Mouse (Mus musculus) adrenal gland, adult 2 months (tissue): Measurements from ENCODE around the gene 2310050C09Rik. TPM values are rescaled to one million over a fixed set of nuclear protein-coding genes. Genes with fewer than 3 reads are reported as not detected.

ENCODE experiments used
- DNase-seq: peaks from one replicate; pipeline ENCODE4 v3.0.0; 2021
- long read RNA-seq: library from polyadenylated mRNA; stranded (forward); transcript quantifications from one replicate; pipeline ENCODE4 v2.0.0, GENCODE M21; 2021
- polyA plus RNA-seq: library from polyadenylated mRNA; depleted of rRNA; stranded (reverse); fragments of >200 nt; gene quantifications from 2 replicates; pipeline ENCODE4 v1.2.3, GENCODE M21; 2012; rRNA removed
- total RNA-seq, 2 experiments: library from RNA; stranded (reverse); gene quantifications; 2 replicates each; pipeline ENCODE4 v1.2.3; 2021

The 2310050C09Rik gene
- total RNA-seq (not detected), polyA plus RNA-seq (not detected in 2 replicates)
- long read RNA-seq, result 0 reads

GRCm38 (mm10) chr3:92870116-92870515, at the start of gene 2310050C09Rik:
TSS of gene 2310050C09Rik (minus strand) at chr3:92870216.
- DNase-seq, result no peak

GRCm38 (mm10) chr3:92907571-92907970, 37.6 kb upstream of the 2310050C09Rik start:
- DNase-seq, result no peak

- DNase-seq, result no peak
Measured at GRCm38 (mm10) chr3:92905182-92905581, 35.2 kb upstream of the 2310050C09Rik start.

GRCm38 (mm10) chr3:92903640-92904039, 33.6 kb upstream of the 2310050C09Rik start:
- DNase-seq, result no peak

GRCm38 (mm10) chr3:92902992-92903391, 33.0 kb upstream of the 2310050C09Rik start:
- DNase-seq, result no peak

- no peak for DNase-seq
Measured at GRCm38 (mm10) chr3:92894489-92894888, 24.5 kb upstream of the 2310050C09Rik start.

- no peak for DNase-seq
Measured at GRCm38 (mm10) chr3:92894063-92894462, 24.0 kb upstream of the 2310050C09Rik start.

GRCm38 (mm10) chr3:92874180-92874579, 4.2 kb upstream of the 2310050C09Rik start:
- DNase-seq, result no peak

GRCm38 (mm10) chr3:92851186-92851585, 18.8 kb downstream of the 2310050C09Rik start, which contains the start of gene Lce1l:
TSS of gene Lce1l (minus strand) at chr3:92851286.
- no peak for DNase-seq

GRCm38 (mm10) chr3:92827108-92827507, 42.9 kb downstream of the 2310050C09Rik start, which contains the start of gene Kprp:
TSS of gene Kprp (minus strand) at chr3:92827247.
- no peak for DNase-seq

GRCm38 (mm10) chr3:92825808-92826207, 44.2 kb downstream of the 2310050C09Rik start:
- no peak for DNase-seq

Other genes starting within 250 kb of the 2310050C09Rik start
- gene Lce6a, start 248.6 kb downstream of the 2310050C09Rik start, total RNA-seq, result not detected
- not detected in 2 replicates for gene Lce6a, start 248.6 kb downstream of the 2310050C09Rik start, polyA plus RNA-seq
- not detected for gene Lce1a1, start 221.9 kb downstream of the 2310050C09Rik start, total RNA-seq
- 0.33 TPM in 1 of 2 replicates, not detected in the other for gene Lce1a1, start 221.9 kb downstream of the 2310050C09Rik start, polyA plus RNA-seq
- not detected for gene Lce1b, start 213.3 kb downstream of the 2310050C09Rik start, total RNA-seq
- gene Lce1b, start 213.3 kb downstream of the 2310050C09Rik start, polyA plus RNA-seq, result not detected in 2 replicates
- not detected for gene Lce1a2, start 199.9 kb downstream of the 2310050C09Rik start, total RNA-seq
- gene Lce1a2, start 199.9 kb downstream of the 2310050C09Rik start, polyA plus RNA-seq, result not detected in 2 replicates
- not detected for gene Lce1c, start 191.0 kb downstream of the 2310050C09Rik start, total RNA-seq
- not detected in 2 replicates for gene Lce1c, start 191.0 kb downstream of the 2310050C09Rik start, polyA plus RNA-seq
- not detected for gene Lce1d, start 183.0 kb downstream of the 2310050C09Rik start, total RNA-seq
- gene Lce1d, start 183.0 kb downstream of the 2310050C09Rik start, polyA plus RNA-seq, result not detected in 2 replicates
- not detected for gene Lce1e, start 161.1 kb downstream of the 2310050C09Rik start, total RNA-seq
- not detected in 2 replicates for gene Lce1e, start 161.1 kb downstream of the 2310050C09Rik start, polyA plus RNA-seq
- not detected for gene Lce1f, start 149.9 kb downstream of the 2310050C09Rik start, total RNA-seq
- gene Lce1f, start 149.9 kb downstream of the 2310050C09Rik start, polyA plus RNA-seq, result not detected in 2 replicates
- gene Gm38119, start 131.1 kb downstream of the 2310050C09Rik start, total RNA-seq, result not detected
- not detected in 2 replicates for gene Gm38119, start 131.1 kb downstream of the 2310050C09Rik start, polyA plus RNA-seq
- not detected for gene Lce1g, start 117.9 kb downstream of the 2310050C09Rik start, total RNA-seq
- gene Lce1g, start 117.9 kb downstream of the 2310050C09Rik start, polyA plus RNA-seq, result 0.12 TPM in 1 of 2 replicates, not detected in the other
- gene Lce1h, start 105.2 kb downstream of the 2310050C09Rik start, total RNA-seq, result not detected
- not detected in 2 replicates for gene Lce1h, start 105.2 kb downstream of the 2310050C09Rik start, polyA plus RNA-seq
- not detected for gene Lce1i, start 91.3 kb downstream of the 2310050C09Rik start, total RNA-seq
- gene Lce1i, start 91.3 kb downstream of the 2310050C09Rik start, polyA plus RNA-seq, result not detected in 2 replicates
- gene Lce1j, start 79.7 kb downstream of the 2310050C09Rik start, total RNA-seq, result not detected
- gene Lce1j, start 79.7 kb downstream of the 2310050C09Rik start, polyA plus RNA-seq, result not detected in 2 replicates
- gene Lce1k, start 62.3 kb downstream of the 2310050C09Rik start, total RNA-seq, result not detected
- gene Lce1k, start 62.3 kb downstream of the 2310050C09Rik start, polyA plus RNA-seq, result not detected in 2 replicates
- gene Kprp, start 43.0 kb downstream of the 2310050C09Rik start, total RNA-seq, result not detected
- not detected in 2 replicates for gene Kprp, start 43.0 kb downstream of the 2310050C09Rik start, polyA plus RNA-seq
- not detected for gene Lce1l, start 18.9 kb downstream of the 2310050C09Rik start, total RNA-seq
- gene Lce1l, start 18.9 kb downstream of the 2310050C09Rik start, polyA plus RNA-seq, result not detected in 2 replicates
- gene Lce3a, start 56.0 kb upstream of the 2310050C09Rik start, total RNA-seq, result not detected
- not detected in 2 replicates for gene Lce3a, start 56.0 kb upstream of the 2310050C09Rik start, polyA plus RNA-seq
- gene Lce3b, start 62.8 kb upstream of the 2310050C09Rik start, total RNA-seq, result not detected
- not detected in 2 replicates for gene Lce3b, start 62.8 kb upstream of the 2310050C09Rik start, polyA plus RNA-seq
- not detected for gene Lce3c, start 74.3 kb upstream of the 2310050C09Rik start, total RNA-seq
- gene Lce3c, start 74.3 kb upstream of the 2310050C09Rik start, polyA plus RNA-seq, result not detected in 2 replicates
- not detected for gene Lce3d, start 87.2 kb upstream of the 2310050C09Rik start, total RNA-seq
- not detected in 2 replicates for gene Lce3d, start 87.2 kb upstream of the 2310050C09Rik start, polyA plus RNA-seq
- gene Lce3e, start 96.8 kb upstream of the 2310050C09Rik start, total RNA-seq, result not detected
- not detected in 2 replicates for gene Lce3e, start 96.8 kb upstream of the 2310050C09Rik start, polyA plus RNA-seq
- gene Lce3f, start 122.0 kb upstream of the 2310050C09Rik start, total RNA-seq, result not detected
- not detected in 2 replicates for gene Lce3f, start 122.0 kb upstream of the 2310050C09Rik start, polyA plus RNA-seq
- not detected for gene Crct1, start 145.5 kb upstream of the 2310050C09Rik start, total RNA-seq
- gene Crct1, start 145.5 kb upstream of the 2310050C09Rik start, polyA plus RNA-seq, result not detected in 2 replicates
- gene Lce1m, start 148.8 kb upstream of the 2310050C09Rik start, total RNA-seq, result not detected
- gene Lce1m, start 148.8 kb upstream of the 2310050C09Rik start, polyA plus RNA-seq, result not detected in 2 replicates
- gene Gm4858, start 198.6 kb upstream of the 2310050C09Rik start, total RNA-seq, result not detected
- not detected in 2 replicates for gene Gm4858, start 198.6 kb upstream of the 2310050C09Rik start, polyA plus RNA-seq